Mouse (Mus musculus) cerebellum, adult 2 months (tissue): ENCODE measurements around the gene Ifngr2.

Experiments
- CTCF ChIP-seq: fragments of 200-500 bp; IDR thresholded peaks from 2 replicates; pipeline ENCODE4 v1.5.1; 2011; ENCODE audit warnings: low read depth, mild to moderate bottlenecking, control low read depth, low read length, moderate library complexity, borderline replicate concordance; ENCODE audit not compliant: insufficient read depth
- POLR2A ChIP-seq: fragments of 200-500 bp; IDR thresholded peaks from 2 replicates; pipeline ENCODE4 v1.6.1; 2011; ENCODE audit warnings: low read length, control low read depth, borderline replicate concordance; ENCODE audit not compliant: insufficient read depth

DNA sequence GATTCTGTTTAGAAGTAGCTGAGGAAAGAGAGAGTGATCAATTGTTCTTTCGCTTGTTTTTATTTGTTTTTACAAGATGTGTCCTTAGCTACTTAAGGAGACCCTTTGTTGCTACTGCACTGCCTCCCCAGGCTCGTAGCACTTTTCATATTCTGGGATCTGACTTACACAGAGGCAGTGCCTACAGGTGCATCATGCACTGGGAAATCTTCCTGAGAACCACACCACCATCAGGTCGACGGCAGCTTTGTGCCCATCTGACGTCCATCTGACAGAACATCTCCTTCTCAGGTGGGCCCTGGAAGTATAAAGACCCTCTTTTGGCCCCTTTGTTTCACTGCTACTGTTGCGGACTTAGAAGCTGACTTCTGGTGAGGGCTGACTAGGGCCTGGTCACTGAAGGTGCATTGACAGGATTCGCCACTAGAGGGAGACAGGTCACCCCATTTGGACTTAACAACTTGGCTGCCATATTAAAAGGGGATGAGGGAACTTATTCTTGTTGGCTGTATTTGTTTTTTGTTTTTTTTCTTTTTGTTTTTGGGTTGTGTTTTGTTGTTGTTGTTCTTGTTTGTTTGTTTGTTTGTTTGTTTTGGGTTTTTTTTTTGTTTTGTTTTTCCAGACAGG is 34.6 kb upstream of the Ifngr2 start:
- peak; percentile 89 for TF ChIP-seq CTCF
- no peak for TF ChIP-seq POLR2A
